Mouse (Mus musculus): Measurements from ENCODE around the gene Pgc. TPM values are rescaled to one million over a fixed set of nuclear protein-coding genes. Genes with fewer than 3 reads are reported as not detected.

The Pgc gene
- polyA plus RNA-seq, 1 experiment from 2014 or later: 122 TPM

- 68% methylated on average over 8 of the region's 8 CpGs for WGBS
- no peak overlapping the region for H3K4me3 ChIP-seq (replicated peaks; ENCODE audit: low read length)
- no peak overlapping the region for H3K9ac ChIP-seq (ENCODE audit: low read length)
Measured at GRCm38 (mm10) chr17:47783445-47784223, 57.0 kb downstream of the Pgc start.

More at GRCm38 (mm10) chr17:47783445-47784223, 57.0 kb downstream of the Pgc start:
- Histone ChIP-seq H3K27me3 (ENCODE audit: control insufficient read depth, insufficient read depth, low read length) (no peaks in the 10 kb centered on the region), H3K27ac (ENCODE audit: low read length) (no peak overlapping the region), H3K4me2 (ENCODE audit: low read depth, low read length) (no peak overlapping the region), H3K9me3 (replicated peaks; ENCODE audit: control insufficient read depth, low read length) (no peaks in the 10 kb centered on the region), H3K4me1 (ENCODE audit: control insufficient read depth, insufficient read depth, low read length) (0 out of 2 replicates have a peak, but pooled peaks cover 4% of the 10 kb centered on the region), H3K36me3 (ENCODE audit: control insufficient read depth, insufficient read depth, low read length) (no peaks in the 10 kb centered on the region)
- ATAC-seq (ENCODE audit: insufficient read depth, low FRiP score): no peak

Other genes starting within 250 kb of the Pgc start
- 25.7 and 27.3 TPM in 2 replicates for gene Taf8, start 224.6 kb upstream of the Pgc start, polyA plus RNA-seq (2015; fragmentation: Nextera tagmentation; extraction: Ambion mirVana)
- 334 and 340 TPM in 2 replicates for gene Ccnd3, start 221.8 kb upstream of the Pgc start, polyA plus RNA-seq (2015; fragmentation: Nextera tagmentation; extraction: Ambion mirVana)
- 21.0 and 22.1 TPM in 2 replicates for gene Bysl, start 115.3 kb upstream of the Pgc start, polyA plus RNA-seq (2015; fragmentation: Nextera tagmentation; extraction: Ambion mirVana)
- gene Med20, start 115.3 kb upstream of the Pgc start, polyA plus RNA-seq (2015; fragmentation: Nextera tagmentation; extraction: Ambion mirVana): 40.7 and 47.5 TPM in 2 replicates
- gene Gm20517, start 115.3 kb upstream of the Pgc start, polyA plus RNA-seq (2015; fragmentation: Nextera tagmentation; extraction: Ambion mirVana): 0.89 and 1.9 TPM in 2 replicates
- gene Usp49, start 96.2 kb upstream of the Pgc start, polyA plus RNA-seq (2015; fragmentation: Nextera tagmentation; extraction: Ambion mirVana): 3.3 and 3.5 TPM in 2 replicates
- 357 and 376 TPM in 2 replicates for gene Tomm6, start 38.5 kb upstream of the Pgc start, polyA plus RNA-seq (2015; fragmentation: Nextera tagmentation; extraction: Ambion mirVana)
- 3.4 and 4.4 TPM in 2 replicates for gene Frs3, start 37.8 kb upstream of the Pgc start, polyA plus RNA-seq (2015; fragmentation: Nextera tagmentation; extraction: Ambion mirVana)
- 0.19 and 0.40 TPM in 2 replicates for gene Gm21981, start 32.4 kb upstream of the Pgc start, polyA plus RNA-seq (2015; fragmentation: Nextera tagmentation; extraction: Ambion mirVana)
- 1.0 TPM in 1 of 2 replicates, not detected in the other for gene Prickle4, start 32.1 kb upstream of the Pgc start, polyA plus RNA-seq (2015; fragmentation: Nextera tagmentation; extraction: Ambion mirVana)
- gene Tfeb, start 10.2 kb downstream of the Pgc start, polyA plus RNA-seq (2015; fragmentation: Nextera tagmentation; extraction: Ambion mirVana): 10.6 and 11.5 TPM in 2 replicates
- 10.4 and 11.2 TPM in 2 replicates for gene Mdfi, start 107.8 kb downstream of the Pgc start, polyA plus RNA-seq (2015; fragmentation: Nextera tagmentation; extraction: Ambion mirVana)
- gene Foxp4, start 197.8 kb downstream of the Pgc start, polyA plus RNA-seq (2015; fragmentation: Nextera tagmentation; extraction: Ambion mirVana): 10.5 and 13.9 TPM in 2 replicates

Measured in stomach, embryonic 16.5 days (tissue).